Mouse (Mus musculus): ENCODE measurements around the gene Pgap2. TPM values are rescaled to one million over a fixed set of nuclear protein-coding genes. Genes with fewer than 3 reads are reported as not detected.

The Pgap2 gene
- polyA plus RNA-seq, 1 experiment from 2014 or later = 91.8 TPM

GRCm38 (mm10) chr7:102272422-102272948, 62.5 kb downstream of the Pgap2 start:
- WGBS = 56% methylated on average over 3 of the region's 3 CpGs

DNA sequence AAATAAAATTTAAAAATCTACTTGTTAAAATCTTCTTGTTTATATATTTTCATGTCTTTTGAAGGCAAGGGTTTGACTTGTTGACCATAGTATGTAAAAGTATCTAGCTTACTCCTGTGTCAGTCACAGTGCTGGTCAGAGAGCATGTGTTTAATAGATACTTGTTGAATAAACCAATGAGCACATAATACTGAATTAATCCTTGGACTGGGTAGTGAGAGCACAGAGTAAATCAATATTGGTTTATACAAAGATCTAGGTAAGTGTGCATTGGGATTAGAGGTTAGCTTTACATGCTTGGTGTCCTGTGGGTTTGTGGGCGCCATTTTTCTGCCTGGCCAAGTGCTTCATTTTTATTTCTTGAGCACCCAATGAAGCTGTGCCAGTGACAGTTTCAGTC, 71.4 kb downstream of the Pgap2 start:
- Histone ChIP-seq H3K27ac (no peak overlapping the region), H3K4me1 (0 out of 2 replicates have a peak, but pooled peaks cover 5% of the 10 kb centered on the region), H3K36me3 (no peaks in the 10 kb centered on the region), H3K9ac (no peak overlapping the region), H3K4me3 (no peak overlapping the region), H3K9me3 (no peaks in the 10 kb centered on the region), H3K27me3 (no peaks in the 10 kb centered on the region), H3K4me2 (no peak overlapping the region)
- WGBS = 95% methylated on average over 1 of the region's 1 CpGs
- ATAC-seq (ENCODE audit: borderline replicate concordance, extremely low read depth, low FRiP score, low TSS enrichment) = no peak

More at GRCm38 (mm10) chr7:102272422-102272948, 62.5 kb downstream of the Pgap2 start:
- H3K27ac ChIP-seq = no peak overlapping the region
- no peak overlapping the region for H3K9ac ChIP-seq
- H3K27me3 ChIP-seq = no peaks in the 10 kb centered on the region
- H3K36me3 ChIP-seq = no peaks in the 10 kb centered on the region
- no peak overlapping the region for H3K4me3 ChIP-seq
- peaks cover 8% of the 10 kb centered on the region; the same call in 1 of the 2 replicates for H3K4me1 ChIP-seq
- H3K4me2 ChIP-seq = no peak overlapping the region
- H3K9me3 ChIP-seq = no peaks in the 10 kb centered on the region
- ATAC-seq (ENCODE audit: borderline replicate concordance, extremely low read depth, low FRiP score, low TSS enrichment) = no peak

DNA sequence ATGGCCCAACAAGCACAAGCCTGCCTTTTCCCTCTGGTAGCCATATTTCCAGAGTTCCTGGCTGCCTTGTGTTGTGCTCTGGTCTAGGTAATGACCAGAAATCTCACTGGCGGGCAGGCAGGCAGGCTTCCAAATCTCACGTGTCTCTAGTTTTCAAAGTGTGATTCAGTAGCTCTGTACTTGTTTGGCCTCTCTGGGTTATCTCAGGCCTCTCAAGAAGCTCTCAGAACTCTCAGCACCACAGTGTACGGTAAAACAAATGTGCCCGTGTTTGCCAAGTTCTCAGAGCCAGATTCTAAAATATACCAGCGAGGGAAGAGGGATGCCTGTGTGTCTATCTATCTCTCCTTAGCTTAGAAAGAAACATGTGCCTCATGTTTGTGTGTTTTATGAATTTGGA, 72.3 kb downstream of the Pgap2 start:
- WGBS = 42% methylated on average over 5 of the region's 5 CpGs
- H3K36me3 ChIP-seq = no peaks in the 10 kb centered on the region
- H3K27me3 ChIP-seq = no peaks in the 10 kb centered on the region
- H3K4me1 ChIP-seq = 0 out of 2 replicates have a peak, but pooled peaks cover 5% of the 10 kb centered on the region
- H3K4me3 ChIP-seq = no peak overlapping the region
- H3K9ac ChIP-seq = no peak overlapping the region
- no peaks in the 10 kb centered on the region for H3K9me3 ChIP-seq
- no peak overlapping the region for H3K27ac ChIP-seq
- no peak for ATAC-seq (ENCODE audit: borderline replicate concordance, extremely low read depth, low FRiP score, low TSS enrichment)
- H3K4me2 ChIP-seq = no peak overlapping the region

Other genes with a start within 250 kb of the Pgap2 start
- 2.2 and 2.3 TPM in 2 replicates for gene Il18bp, start 191.5 kb upstream of the Pgap2 start, polyA plus RNA-seq (2015; fragmentation: Nextera tagmentation; extraction: Ambion mirVana)
- gene Rnf121, start 144.7 kb upstream of the Pgap2 start, polyA plus RNA-seq (2015; fragmentation: Nextera tagmentation; extraction: Ambion mirVana) = 25.3 and 26.0 TPM in 2 replicates
- gene Xndc1, start 144.7 kb upstream of the Pgap2 start, polyA plus RNA-seq (2015; fragmentation: Nextera tagmentation; extraction: Ambion mirVana) = 32.3 and 34.4 TPM in 2 replicates
- gene Xntrpc, start 144.5 kb upstream of the Pgap2 start, polyA plus RNA-seq (2015; fragmentation: Nextera tagmentation; extraction: Ambion mirVana) = 0.89 and 1.2 TPM in 2 replicates
- gene Trpc2, start 127.1 kb upstream of the Pgap2 start, polyA plus RNA-seq (2015; fragmentation: Nextera tagmentation; extraction: Ambion mirVana) = not detected in 2 replicates
- 0.50 and 0.87 TPM in 2 replicates for gene Art1, start 108.5 kb upstream of the Pgap2 start, polyA plus RNA-seq (2015; fragmentation: Nextera tagmentation; extraction: Ambion mirVana)
- gene Art5, start 100.7 kb upstream of the Pgap2 start, polyA plus RNA-seq (2015; fragmentation: Nextera tagmentation; extraction: Ambion mirVana) = 1.4 and 1.5 TPM in 2 replicates
- 0.16 TPM in 1 of 2 replicates, not detected in the other for gene Chrna10, start 93.4 kb upstream of the Pgap2 start, polyA plus RNA-seq (2015; fragmentation: Nextera tagmentation; extraction: Ambion mirVana)
- gene Nup98, start within 50 bp of the Pgap2 start, polyA plus RNA-seq (2015; fragmentation: Nextera tagmentation; extraction: Ambion mirVana) = 33.8 and 35.3 TPM in 2 replicates
- gene Rhog, start 45.8 kb downstream of the Pgap2 start, polyA plus RNA-seq (2015; fragmentation: Nextera tagmentation; extraction: Ambion mirVana) = 72.8 and 74.5 TPM in 2 replicates
- gene Stim1, start 57.6 kb downstream of the Pgap2 start, polyA plus RNA-seq (2015; fragmentation: Nextera tagmentation; extraction: Ambion mirVana) = 16.7 and 20.1 TPM in 2 replicates
- 179 and 180 TPM in 2 replicates for gene Rrm1, start 231.5 kb downstream of the Pgap2 start, polyA plus RNA-seq (2015; fragmentation: Nextera tagmentation; extraction: Ambion mirVana)